Mouse (Mus musculus) ovary, postnatal 36 days (tissue): ENCODE results near the gene Baiap2l2.
A peak's percentile ranks its signal among the peaks of the same experiment; 100 is the strongest.

Experiments used
- DNase-seq: peaks from one replicate; pipeline ENCODE4 v3.0.0; 2022; ENCODE audit warnings: low spot score, mixed read lengths

The Baiap2l2 gene

DNA sequence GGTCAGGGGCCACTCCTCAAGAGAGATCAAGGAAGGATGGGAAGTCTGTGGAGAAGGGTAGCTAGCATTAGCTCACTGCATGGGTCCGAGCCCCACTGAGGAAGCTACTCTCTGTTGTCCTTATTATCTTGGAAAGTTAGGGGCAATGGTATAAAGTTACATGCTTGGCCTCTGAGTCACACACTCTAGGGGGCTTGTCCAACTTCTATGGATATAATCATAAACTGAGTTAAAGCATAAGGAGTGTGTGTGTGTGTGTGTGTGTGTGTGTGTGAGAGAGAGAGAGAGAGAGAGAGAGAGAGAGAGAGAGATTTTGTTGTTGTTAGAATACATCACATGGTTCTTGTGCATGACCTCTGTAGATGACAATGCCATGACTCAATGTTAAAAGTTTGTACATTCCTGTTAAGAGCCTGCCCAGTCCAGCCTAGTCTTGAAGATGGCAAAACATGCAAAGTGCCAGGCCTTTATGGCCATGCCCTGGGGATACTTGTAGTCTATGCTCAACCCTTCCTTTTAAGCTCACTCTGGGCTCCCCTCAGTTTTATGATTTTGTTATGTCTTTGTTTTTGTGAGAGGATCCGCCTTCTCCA, 14.3 kb upstream of the Baiap2l2 start:
- DNase-seq = no peak

DNA sequence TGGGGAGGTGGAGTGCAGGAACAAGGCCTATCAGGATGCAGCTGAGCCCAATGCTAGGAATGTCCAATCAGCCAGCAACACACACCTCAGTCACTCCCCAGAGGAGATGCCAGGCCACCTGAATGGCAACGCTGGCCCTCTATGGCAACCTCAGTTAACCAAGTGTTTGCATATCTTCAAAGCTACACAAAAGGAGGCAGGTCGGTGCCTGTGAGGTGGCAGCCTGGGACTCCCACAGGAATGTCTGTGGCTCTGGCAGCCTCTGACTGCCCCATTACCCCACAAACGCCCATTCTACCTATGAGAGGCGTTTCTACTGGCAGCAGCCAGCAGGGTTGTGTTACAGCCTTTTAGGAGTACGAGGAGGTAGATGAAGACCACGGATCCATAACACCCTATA, 13.2 kb upstream of the Baiap2l2 start:
- no peak for DNase-seq

DNA sequence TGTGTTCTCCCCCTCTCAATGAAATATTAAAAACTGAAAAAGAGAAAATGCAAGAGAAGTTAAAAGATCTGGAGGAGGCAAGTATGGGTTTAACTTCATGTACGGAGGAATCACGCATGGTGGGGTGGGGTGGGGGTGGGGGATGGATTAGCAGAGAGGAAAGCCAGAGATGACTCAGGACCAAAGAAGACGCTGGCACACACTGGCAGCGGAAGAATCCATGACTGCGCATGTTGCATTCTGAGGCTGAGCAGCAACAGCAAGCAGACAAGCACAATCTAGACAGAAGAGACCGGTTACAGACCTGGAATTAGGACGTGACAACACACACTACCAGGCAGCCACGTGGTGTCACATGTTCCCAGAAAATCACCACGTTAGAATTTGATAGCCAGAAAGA, 7.4 kb upstream of the Baiap2l2 start:
- DNase-seq = no peak

DNA sequence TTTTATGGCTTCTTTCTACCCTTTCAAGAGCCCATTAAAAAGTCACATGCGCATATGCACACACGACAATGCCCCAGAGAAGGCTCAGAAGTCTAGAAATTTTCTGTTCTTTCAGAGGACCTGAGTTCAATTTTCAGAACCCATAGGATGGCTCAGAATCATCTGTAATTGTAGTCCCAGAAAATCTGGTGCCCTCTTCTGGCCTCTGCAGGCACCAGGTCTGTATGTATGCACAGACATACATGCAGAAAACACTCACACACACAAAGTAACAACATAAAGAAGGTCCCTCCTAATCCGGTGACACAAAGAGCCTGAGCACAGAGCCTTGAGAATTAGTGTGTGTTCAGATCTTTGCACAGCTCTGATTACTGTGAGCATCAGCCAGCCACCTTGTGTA, 5.0 kb upstream of the Baiap2l2 start:
- no peak for DNase-seq

DNA sequence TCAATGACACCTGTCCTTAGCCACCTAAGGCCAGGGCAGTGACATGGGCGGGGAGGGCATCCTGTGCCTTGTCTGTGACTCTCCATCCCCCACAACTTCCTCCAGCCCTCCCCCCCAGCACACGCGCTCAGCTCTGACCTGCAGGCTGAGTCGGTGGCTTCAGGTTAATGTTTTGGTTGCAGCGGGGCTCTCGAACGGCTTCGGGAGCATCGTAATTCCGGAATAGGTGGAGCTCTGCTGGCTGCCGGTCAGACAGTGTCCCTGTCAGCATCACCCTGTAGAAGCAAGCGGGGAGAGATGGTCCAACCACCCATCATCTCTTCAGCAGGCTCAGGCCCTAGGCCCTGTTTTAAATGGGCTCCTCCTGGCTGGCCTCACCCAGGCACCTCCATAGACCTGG, 4.1 kb upstream of the Baiap2l2 start:
- DNase-seq = no peak

DNA sequence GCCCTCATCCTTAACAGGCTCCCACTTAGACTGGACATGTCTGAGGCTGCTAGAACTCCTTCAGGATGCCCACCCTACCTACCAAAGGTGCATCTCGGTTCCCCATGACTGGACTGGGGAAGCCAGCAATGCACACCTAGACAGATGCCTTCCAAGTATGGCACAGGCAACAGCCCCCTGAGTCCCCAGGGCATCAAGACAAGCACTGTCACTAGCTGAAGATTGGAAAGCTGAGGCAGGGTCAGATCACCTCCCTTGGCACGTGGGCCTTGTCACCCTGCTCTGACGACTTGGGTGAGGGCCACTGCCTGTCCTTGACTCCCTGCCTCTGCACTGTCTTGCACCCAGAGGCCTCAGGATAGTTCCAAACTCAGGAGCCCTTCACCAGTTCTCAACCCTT, 3.0 kb upstream of the Baiap2l2 start:
- no peak for DNase-seq

DNA sequence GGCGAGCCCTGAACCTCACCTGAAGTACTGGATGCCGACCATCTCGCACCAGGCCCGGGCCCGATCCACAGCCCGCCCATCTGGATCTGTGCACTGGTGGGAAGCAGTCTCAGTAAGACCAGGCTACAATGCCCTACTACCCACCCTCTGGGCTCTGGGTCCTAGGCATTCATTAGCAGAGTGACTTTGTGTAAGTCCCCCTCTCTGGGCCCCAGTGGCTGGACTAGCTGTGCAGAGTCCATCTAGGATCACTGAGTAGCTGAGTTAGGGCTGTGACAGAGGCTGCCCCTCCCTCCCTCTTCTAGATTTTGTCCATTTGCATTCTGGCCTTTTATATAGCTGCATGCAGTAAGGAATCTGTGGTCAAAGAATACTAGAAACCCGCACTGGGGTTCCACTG, 1.8 kb upstream of the Baiap2l2 start:
- no peak for DNase-seq

DNA sequence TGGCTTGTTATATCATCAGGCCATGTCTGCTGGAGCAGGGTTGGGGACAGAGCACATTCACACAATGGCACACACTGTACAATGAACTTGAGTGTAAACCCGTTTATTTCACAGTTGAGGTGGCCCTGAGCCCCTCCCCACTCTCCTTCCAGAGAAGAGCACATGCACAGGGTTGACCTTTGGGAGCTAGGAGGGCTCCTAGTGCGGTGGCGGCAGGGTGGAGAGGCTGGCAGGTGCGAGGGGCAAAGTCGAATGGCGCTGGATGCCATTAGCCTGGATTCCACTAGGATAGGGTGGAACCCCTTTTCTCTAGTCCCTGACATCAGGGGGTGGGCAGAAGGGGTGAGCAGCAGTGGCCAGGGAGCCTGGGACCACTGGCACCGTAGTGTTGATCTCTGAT, 804 bp upstream of the Baiap2l2 start:
- no peak for DNase-seq

DNA sequence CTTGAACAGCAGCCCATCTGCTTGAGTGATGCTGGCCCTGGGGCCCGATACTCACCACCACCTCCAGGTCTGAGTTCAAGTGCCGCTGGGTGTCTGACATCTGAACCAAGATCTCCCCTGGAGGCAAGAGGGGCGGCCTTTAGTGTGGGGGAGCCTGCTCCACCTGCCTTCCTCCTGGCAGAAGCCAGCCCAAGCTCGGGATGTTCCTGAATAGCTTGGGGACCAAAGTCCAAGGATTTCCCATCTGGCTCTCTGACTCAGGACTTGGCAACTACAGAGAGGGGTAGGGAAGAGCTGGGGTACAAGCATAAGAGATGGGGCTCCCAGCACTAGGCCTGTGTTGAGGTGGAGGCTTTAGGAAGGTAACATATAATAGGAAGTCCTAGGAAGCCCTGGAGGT, 2.0 kb downstream of the Baiap2l2 start:
- no peak for DNase-seq

DNA sequence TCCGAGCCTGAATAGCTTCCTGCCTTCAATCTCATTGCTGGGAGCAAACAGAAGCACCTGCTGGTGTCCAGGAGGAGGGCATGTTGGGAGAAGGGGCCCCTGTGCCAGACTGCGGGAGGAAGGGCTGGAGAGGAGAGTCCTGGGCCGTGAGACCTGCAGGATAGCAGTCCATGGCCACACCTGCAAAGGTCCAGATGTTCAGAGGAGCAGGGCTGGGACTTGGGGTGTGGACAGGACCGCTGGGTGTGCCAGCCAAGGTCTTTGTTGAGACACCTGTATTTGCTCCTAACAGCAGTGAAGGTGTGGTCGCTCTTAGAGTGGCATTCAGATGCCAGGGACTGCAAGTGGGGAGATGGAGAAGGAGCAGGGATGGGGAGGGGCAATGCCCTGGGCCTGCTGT, 2.9 kb downstream of the Baiap2l2 start:
- DNase-seq = no peak

DNA sequence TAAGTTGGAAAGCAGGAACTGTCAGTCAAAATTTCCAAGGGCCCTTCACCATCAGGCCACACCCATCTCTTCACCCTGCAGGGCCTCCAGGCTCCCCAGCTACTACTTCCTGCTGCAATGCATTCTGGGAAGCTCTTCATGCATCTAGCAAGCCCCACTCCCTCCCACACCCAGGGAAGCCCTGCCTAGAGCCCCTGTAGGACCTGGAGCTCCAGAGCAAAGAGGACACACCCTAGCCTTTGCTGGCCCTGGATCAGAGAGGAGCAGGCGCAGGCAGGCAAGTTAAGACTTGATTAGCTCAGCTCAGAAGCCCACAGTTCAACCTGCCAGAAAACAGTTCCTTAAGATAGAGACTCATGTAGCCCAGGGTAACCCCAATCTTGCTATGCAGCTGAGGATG, 3.9 kb downstream of the Baiap2l2 start:
- DNase-seq = no peak

DNA sequence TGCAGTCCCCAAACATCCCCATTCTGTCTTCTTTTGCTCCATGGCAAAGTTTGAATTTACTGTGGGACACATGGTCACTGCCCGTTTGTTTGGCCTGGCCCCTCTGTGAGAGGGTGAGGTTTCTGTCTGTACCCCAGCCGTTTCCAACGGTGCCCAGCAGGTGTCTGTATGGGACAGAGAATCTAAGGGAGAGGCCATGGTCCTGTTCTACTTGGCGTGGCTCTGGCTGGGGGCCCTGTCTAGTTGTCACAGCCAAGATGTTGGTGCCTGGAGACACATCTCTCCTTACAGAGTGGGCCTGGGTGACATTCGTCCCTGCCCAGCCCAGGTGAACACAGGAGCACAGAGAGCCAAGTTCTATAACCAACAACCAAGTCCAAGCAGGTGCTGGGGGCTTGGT, 4.5 kb downstream of the Baiap2l2 start:
- DNase-seq = no peak

DNA sequence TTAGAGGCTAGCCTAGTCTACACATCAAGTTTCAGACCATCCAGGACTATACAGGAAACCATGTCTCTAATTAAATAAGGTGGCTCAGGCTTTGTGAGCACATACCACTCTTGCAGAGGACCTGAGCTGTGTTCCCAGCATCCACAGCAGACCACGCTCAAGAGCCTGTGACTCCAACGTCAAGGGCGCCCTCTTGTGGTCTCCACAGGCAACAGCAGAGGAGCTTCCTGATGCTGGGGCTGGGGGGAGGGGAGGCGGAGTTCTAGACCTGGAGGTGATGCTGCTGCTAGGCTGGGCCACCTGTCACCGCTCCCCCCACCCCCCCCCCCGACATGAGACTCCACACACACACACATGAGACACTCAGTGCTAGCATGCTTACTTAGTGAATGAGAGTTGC, 5.1 kb downstream of the Baiap2l2 start:
- no peak for DNase-seq

DNA sequence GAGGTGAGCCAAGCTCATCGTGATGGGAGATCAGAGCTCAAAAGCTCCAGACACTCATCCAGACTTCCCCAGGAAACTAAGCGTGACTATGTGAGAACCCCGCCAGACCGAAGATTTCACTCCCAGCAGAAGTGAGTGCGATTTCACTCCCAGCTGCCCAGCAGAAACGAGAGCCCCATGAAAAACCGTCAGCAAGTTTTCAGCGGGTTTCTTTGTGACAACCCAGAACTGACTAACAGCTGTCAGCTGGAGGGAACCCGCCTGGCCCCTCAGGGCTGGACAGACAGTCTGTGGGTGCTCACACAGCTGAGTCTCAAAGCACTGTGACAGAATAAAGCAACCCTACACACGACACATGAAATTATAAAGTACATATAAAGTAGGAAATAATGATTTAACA, 7.6 kb downstream of the Baiap2l2 start:
- DNase-seq = no peak

DNA sequence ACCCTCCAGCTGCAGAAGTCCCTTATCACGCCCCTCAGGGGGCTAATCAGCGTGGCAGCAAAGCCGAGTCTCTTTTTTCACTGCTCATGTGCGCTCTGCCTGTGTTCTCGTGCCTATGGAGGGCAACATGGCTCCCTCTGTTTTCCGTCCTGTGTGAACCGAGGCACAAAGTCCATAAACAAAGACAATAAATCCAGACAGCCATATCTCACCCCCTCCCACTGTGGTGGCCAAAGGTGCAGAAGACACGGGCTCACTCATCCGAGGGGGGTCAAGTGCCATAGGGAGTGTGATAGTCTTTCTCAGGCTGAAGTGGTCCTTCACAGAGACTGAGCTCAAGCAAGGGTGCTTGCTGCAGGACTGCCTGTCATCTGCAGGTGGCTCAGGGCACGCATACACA, 12.3 kb downstream of the Baiap2l2 start:
- DNase-seq = no peak

DNA sequence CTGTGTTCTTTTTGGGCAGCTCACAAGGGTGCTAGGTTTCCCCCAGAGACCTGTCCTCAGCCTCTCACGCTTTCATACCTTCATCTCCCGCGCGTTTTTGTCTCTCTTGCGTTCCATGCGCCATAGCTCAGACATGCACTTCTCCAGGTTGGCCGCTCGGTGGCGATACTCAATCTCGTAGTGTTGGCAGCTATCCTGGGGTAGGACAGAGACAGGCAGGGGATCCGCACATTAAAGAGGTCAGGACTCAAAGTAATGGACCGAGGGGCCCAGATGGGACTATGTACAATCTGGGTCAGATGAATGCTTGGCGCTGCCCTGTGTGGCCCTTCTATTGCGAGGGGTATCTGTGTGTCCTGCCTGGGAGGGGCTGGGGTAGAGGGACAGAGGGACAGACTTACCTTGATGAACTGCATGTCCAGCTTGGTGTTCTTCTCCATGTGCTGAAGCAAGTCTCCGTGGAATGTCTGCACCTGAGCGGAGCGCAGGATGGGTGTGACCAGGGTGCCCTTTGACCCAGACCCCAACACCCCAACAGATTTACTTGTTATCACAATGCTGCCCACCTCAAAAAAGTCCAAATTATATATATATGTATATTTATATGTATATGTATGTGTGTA, 14.1 kb downstream of the Baiap2l2 start:
- DNase-seq = peak; percentile 38

DNA sequence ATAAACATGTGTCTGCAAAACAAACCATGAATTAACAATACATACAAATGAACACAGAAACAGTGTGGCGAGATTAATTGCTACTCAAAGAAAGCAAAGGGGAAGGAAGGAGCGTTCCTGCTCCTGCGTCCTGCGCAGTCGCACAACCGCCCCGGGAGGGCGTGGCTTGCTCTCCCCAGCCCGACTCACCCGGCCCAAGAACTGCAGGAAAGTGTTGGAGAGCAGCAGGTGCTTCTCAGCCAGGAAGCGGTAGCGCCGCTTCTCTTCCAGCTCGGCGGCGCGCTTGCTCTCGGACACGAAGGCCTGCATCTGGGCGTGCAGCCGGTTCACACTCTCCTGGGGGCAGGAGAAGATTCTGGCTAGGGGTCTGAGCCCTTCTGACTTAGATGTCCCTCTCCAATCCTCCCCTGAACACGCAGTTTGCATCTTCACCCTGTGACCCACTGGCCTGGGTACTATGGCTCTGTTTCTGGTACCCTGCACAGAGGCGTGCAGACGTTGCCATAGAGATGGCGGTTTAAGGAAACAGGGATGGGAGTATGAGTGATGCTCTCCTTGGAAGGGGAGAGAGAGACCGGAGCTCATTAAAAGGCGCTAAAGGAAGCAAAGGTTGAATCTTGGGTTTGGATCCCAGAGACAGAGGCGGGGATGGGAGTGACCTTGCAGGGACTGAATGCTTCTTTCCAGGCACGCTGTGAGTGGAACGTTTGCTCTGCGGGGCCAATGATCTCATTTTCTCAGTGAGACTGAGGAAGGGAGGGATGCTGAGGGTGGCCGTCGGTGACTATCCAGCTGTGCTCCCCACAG, 14.8 kb downstream of the Baiap2l2 start:
- peak; percentile 79 for DNase-seq

DNA sequence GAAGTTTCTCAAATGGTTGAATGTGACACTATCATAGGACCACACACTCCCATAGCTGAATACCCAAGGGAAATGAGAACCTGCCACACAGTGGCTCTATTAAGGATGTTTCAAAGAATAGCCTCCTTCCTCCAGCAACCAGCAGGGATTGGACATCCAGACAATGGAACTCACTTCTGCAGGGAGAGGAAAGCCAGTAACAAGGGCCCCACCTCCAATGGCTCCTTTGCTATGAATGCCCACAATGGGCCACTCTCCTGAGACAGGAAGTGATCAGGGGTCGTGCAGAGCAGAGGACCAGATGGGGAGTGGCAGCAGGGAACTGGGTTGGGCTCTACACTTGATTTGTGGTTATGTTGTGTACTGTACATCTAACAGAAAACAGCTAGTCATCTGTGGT, 16.8 kb downstream of the Baiap2l2 start:
- no peak for DNase-seq

DNA sequence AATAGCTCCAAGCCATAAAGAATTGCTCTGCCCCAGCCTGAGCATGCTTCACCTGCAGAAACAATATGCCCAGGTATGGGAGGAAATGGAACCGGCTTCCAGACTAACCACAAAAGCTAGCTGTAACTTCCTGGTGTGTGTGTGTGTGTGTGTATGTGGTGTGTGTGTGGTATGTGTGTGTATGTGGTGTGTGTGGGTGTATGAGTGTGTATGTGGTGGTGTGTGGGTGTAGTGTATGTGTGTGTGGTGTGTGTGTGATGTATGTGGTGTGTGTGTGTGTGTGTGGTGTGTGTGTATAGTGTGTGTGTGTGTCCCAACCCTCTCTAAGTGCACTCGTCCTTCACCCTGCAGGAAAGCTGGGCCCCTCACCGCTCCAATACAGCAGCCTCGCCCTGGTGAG, 20.0 kb downstream of the Baiap2l2 start:
- DNase-seq = no peak

DNA sequence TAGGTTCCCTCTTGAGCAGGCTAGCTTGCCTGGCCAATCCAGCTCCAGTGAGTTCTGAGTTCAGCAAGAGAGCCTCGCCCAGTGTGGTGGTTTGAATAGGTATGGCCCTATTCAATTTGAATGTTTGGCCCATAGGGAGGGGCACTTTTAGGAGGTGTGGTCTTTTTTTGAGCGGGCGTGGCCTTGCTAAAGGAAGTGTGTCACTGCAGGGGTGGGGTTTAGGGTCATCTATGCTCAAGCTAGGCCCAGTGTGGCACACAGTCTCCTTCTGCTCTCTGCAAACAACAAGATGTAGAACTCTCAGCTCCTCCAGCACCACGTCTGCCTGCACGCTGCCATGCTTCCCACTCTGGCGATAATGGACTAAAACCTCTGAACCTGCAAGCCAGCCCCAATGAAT, 21.6 kb downstream of the Baiap2l2 start:
- no peak for DNase-seq

DNA sequence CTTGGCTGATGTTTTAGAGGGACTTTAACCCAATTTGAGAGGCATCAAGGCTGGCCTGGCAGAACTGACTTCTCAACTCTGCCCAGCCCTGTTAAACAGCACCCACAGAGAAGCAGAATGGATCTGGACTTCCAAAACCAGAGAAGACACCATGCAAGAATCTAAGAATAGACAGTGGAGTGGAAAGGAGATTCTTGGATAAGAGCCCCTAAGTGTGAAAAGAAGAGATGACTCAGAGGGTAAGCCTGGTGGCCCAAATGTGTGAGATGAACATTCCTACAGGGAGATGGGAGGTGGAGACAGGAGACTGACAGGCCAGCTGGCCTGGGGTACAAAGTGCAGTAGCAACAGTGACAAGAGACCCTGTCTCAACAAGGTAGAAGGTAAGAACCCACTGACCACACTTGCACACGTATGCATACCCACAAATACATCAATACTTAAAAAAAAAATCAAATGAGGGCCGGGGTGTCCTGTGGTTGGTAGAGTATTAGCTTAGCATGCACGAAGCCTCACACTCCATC, 22.5 kb downstream of the Baiap2l2 start:
- no peak for DNase-seq

DNA sequence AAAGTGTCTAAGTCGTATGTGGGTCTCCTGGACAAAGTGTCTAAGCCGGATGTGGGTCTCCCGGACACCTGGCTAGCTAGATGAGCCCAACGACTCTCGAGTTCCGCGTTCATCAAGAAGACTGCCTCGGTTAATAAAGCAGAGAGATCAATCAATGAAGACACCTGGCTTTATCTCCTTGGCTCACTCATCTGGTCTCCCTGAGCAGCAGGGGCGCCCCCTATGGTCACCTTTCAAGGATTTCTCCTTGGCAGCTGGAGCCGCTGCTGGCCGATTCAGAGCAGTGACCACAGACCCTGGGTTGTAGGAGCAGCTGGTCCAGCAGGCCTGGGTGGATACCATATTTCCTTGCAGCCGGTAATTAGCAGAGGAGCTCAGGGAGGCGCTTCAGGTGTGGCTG, 23.0 kb downstream of the Baiap2l2 start:
- no peak for DNase-seq

DNA sequence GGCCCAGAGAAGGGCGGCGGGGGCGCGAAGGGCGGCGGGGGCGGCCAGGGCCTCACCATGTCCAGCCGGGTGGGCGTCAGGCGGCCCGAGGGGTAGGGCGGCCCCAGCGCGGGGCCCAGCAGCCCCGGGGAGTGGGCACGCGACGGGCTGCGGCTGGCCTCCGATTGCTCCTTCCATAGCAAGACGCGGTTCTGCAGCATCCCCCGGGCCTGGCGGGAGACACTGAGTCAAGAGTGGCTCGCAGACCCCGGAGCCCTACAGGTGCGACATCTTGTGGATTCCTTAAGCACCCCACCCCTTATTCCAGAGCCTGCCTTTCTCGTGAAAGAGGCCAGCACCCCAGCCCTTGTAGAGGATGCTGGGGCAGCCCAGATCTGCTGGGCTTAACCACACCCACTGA, 23.6 kb downstream of the Baiap2l2 start:
- DNase-seq = no peak
